Mouse (Mus musculus) retina, adult 2 months (tissue): ENCODE results near the gene Slc15a3.

ENCODE experiments used
- DNase-seq: peaks from one replicate; pipeline ENCODE4 v3.0.0-alpha.2; 2012; ENCODE audit warnings: low read depth, low spot score

Slc15a3 gene

GRCm38 (mm10) chr19:10839010-10839892 lies at the start of gene Slc15a3:
Slc15a3 (plus strand) TSS chr19:10839727.
- no peak for DNase-seq

GRCm38 (mm10) chr19:10790323-10790722 lies 49.2 kb upstream of the Slc15a3 start:
- DNase-seq: no peak

DNA sequence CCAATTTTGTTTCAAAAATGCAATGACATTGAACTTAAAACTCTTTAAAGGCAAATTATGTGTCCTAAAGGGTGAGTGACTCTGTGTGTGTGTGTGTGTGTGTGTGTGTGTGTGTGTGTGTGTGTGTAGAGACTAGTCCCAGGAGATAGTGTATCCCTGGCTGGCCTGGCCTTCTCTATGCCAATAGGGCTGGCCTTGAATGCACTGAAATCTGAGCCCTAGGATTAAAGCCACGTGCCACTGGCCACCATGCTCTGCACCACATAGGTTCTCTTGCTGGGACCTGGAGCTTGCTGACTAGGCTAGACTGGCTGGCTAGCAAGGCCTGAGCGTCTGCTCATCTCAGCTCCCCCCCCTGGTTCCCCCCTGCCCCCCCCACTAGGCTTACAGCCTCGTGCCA lies 46.5 kb upstream of the Slc15a3 start:
- DNase-seq: no peak

- no peak for DNase-seq
Observed at GRCm38 (mm10) chr19:10794916-10795315, 44.6 kb upstream of the Slc15a3 start.

DNA sequence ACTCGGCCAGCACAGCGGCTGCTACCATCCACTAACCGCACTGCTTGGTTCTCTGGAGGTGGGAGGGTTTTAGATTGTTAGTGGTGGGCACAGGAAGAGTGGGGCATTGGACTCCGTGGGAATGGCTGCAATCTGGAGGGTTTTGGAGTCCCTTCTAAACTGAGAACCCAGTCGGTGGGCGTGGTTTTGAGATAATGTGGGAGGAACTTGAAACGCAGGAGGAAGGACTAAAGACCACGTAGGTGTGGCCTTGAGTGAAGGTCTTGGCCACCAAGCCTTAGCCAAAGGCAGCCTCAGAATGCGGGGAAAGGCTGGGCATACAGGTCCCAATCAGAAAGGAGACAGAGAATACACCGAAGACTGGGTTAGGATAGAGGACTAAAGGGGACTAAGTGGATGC lies 41.0 kb upstream of the Slc15a3 start:
- no peak for DNase-seq

DNA sequence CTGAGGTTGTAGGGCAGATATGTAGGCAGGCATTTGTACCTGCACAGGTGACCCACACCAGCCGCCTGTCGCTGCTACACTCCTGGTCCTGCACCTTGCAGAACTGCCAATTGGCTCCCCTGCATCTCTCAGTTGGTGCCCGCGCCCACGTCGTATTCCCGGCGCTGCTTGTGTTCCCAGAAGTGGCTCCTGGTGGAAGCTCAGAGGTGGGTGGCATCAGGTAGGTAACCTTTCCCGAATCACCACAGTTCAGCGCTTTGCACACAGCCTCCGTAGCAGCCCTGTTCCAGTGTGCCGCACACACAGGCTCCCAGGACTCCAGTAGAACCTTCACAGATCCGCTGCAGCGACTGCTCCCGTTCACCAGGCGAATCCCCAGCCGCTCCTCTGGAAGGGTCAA lies 40.4 kb upstream of the Slc15a3 start:
- no peak for DNase-seq

GRCm38 (mm10) chr19:10801070-10801469 lies 38.5 kb upstream of the Slc15a3 start:
- DNase-seq: no peak

GRCm38 (mm10) chr19:10801906-10802305 lies 37.6 kb upstream of the Slc15a3 start:
- no peak for DNase-seq

DNA sequence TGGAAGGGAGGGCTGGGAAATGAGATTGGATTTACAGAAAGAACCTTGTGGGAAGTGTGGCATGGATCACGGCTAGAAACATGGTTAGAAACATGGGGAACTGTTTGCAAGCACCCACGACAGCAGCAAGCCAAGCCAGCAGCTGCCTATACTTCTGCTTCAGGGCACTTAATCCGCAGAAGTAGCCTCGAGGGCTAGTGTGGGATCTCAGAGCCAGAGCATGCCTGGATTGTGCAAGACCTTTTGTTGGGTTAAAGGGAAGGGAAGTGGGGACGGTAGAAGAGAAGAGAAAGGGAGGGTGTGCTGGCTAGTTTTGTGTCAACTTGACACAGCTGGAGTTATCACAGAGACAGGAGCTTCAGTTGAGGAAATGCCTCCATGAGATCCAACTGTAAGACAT lies 35.8 kb upstream of the Slc15a3 start:
- no peak for DNase-seq

GRCm38 (mm10) chr19:10804850-10805660 lies 34.5 kb upstream of the Slc15a3 start:
- no peak for DNase-seq

DNA sequence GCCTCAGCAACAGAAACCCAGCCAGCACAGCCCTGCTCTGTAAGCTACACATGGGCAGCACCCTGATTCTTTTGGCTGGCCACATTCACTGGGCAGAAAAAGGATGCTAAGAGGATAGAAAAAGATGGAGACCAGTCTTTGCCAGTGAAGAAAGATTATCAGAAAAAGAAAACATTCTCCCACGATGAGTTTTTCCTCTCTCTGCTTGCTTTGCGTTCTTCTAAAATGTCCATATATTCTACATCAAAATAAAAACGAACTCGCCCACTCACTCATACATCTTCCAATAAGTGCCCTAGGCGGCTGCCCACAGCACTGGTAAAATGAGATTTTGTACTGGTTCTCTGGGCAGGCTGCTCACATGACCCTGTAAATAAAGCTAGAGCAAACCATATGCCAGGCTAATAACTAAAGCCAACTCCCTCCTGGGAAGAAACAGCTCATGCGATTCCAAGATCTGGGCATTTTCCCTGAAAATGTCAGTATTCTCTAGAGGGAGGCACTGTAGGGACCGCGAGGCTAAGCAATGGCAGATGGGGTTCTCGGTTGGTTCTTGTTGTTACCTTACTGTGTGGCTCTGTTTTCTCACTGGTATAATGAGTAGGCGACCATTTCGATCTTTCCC lies 33.8 kb upstream of the Slc15a3 start:
- no peak for DNase-seq

DNA sequence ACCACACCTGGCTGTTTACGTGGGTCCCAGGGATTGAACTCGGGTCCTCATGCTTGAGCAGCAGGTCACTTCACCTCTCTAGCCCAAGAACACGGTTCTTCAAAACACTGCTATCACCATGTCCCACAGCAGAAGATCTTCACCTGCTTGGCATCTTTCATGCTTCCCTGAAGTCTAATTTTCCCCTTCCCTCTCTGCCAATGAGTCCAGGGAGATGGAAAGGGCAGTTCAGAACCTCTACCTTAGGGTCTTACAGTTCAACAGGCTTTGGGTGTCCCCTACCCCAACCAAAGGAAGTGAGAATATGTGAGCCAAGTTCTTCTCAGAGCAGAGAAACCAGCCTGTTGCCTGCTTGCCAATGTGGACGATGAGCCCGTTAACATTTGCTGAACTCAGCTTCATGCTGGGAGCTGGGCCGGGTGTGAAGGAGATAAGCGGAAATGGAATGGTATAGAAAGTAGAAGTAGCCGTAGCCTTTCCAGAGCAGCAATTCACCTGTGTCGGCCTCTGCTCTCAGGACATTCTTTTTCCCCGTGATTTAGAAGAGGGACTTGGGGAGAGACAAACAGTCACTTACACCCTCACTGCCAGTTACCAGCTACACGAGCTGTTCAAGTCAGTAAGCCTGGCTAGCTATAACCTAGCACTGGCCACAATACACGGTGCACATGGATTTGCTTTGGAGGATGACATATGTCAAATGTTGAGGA lies 30.8 kb upstream of the Slc15a3 start:
- DNase-seq: no peak

DNA sequence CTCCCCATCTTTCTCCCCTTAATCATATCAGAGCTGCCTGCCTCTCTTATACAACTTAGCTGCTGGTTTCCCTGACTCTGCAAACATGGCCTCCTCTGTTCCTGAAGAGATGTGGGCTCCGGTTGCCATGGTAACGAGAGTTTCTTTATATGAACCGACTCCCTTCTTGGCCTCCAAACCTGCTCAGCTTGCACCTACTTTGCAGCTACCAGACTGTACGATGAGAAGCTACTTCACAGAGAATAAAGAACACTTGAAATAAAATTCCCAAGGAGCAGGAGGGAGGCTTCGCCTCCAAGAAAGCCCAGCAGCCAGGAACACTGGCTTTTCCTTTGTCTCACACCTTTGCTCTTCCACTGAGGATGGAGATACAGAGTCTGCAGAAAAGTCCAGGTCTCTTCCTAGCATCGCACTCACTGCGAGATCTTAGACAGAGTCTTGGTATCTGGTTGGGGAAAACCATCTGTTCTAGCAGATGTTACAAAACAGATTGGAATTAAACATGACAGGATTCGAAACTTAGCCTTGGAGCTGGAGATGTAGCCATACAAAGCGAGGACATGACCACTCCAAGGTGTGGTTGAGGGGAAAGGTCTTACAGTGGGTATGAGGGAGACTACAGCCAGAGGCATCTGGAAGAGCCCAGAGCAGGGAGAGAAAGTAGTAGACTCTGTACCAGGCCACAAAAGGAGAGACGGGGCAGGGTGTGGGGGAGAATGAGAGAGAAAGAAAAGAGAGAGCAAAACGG lies 29.9 kb upstream of the Slc15a3 start:
- no peak for DNase-seq

GRCm38 (mm10) chr19:10810176-10810492 lies 29.4 kb upstream of the Slc15a3 start:
- DNase-seq: no peak

- no peak for DNase-seq
Observed at GRCm38 (mm10) chr19:10811471-10811870, 28.1 kb upstream of the Slc15a3 start.

- no peak for DNase-seq
Observed at GRCm38 (mm10) chr19:10813039-10813438, 26.5 kb upstream of the Slc15a3 start.

DNA sequence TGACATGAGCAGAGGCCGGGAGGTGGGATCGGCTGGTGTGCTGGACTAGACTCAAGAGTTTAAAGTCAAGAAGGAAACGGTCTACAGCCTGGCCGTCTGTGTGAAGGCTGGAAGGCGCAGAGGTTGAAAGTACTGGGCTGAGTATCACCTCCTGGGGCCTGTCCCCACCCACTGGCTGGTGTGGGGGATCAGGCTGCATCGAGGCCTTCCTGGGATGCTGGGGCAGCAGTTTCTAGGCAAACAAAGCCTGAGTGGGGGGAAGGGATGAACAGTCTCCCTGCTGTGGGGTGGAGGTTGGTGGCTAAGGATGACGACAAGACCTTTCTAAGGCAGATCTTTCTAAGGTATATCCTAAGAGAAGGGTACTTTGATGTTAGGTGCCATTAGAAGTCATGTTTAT lies 25.6 kb upstream of the Slc15a3 start:
- no peak for DNase-seq

DNA sequence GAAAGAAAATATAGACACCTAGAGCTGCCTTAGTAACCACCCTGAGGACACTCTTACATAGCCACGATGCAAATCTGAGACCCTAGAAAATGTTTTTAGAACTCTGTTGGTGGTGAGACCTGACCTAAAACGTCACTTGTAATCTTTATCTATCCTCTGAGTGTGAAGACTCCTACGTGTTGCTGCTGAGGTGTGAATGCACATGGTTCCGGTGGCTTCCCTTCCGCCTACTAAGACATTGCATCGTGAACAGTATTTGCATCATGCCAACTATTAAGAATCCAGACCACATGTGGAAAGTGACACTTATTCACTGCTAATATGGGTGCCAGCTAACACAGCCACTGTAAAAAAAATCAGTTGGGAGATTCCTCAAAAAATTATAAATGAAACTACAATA lies 23.7 kb upstream of the Slc15a3 start:
- no peak for DNase-seq

DNA sequence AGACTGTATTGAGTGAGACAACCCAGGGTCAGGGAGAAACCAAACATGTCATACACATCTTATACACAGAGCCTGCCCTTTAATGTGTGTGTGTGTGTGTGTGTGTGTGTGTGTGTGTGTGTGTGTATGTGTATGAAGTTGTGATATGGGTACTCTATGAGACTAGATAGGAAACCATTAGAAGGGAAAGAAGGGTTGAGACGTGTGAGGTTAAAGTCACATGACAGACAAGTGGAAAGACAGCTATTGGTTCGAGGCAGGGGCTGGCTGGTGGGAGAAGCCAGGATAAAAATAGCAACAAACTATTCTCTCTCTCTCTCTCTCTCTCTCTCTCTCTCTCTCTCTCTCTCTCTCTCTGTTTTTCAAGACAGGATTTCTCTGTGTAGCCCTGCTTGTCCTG lies 23.1 kb upstream of the Slc15a3 start:
- no peak for DNase-seq

GRCm38 (mm10) chr19:10818217-10818946 lies 21.1 kb upstream of the Slc15a3 start:
- DNase-seq: no peak
